Mouse (Mus musculus): ENCODE data around the gene Nt5c. TPM values are rescaled to one million over a fixed set of nuclear protein-coding genes. Genes with fewer than 3 reads are reported as not detected.
A peak's percentile ranks its signal among the peaks of the same experiment; 100 is the strongest.

The Nt5c gene
- polyA plus RNA-seq, 1 experiment = 109 TPM

- TF ChIP-seq MYOD1 (IDR thresholded peaks at IDR 0.05; ENCODE audit: control insufficient read depth, insufficient read length, low read depth) (no peak), CTCF (IDR thresholded peaks at IDR 0.05; ENCODE audit: control insufficient read depth, insufficient read depth, insufficient read length) (peak; percentile 88), MYOG (IDR thresholded peaks at IDR 0.05; ENCODE audit: control insufficient read depth, extremely low read depth, insufficient read length) (no peak)
- H3K79me3 ChIP-seq (ENCODE audit: low read depth) = peaks cover 2% of the 10 kb centered on the region
- H3K79me2 ChIP-seq (ENCODE audit: control insufficient read depth, insufficient read depth) = peaks cover 22% of the 10 kb centered on the region
- no peak overlapping the region for H3K4me3 ChIP-seq (ENCODE audit: insufficient read depth, poor library complexity, severe bottlenecking)
- no peaks in the 10 kb centered on the region for H3K27me3 ChIP-seq (ENCODE audit: control insufficient read depth, insufficient read depth, insufficient read length)
- H3K36me3 ChIP-seq (ENCODE audit: control insufficient read depth, insufficient read depth) = no peaks in the 10 kb centered on the region
- no peak overlapping the region for H3ac ChIP-seq (ENCODE audit: control insufficient read depth, insufficient read length, low read depth)
These were observed 17.9 kb downstream of the Nt5c start for GRCm38 (mm10) chr11:115473626-115474275.

DNA sequence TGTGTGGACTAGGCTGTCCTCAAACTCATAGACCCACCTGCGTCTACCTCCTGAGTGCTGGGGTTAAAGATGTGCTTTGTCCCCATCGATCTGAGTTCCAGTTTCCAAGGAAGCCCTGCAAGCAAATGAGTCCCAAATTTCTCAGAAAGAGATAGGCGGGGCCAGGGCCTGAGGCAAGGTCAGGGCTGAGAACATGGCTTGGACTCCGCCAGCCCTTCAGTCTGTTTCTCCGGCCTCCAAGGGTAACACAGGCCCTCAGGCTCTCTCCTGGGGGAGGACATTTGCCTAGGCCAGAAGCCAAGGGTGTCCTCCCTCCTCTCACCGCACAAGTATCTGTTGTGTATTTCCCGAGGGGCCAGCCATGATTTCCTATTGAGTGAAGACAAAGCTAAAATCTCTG, 19.5 kb downstream of the Nt5c start:
- no peak overlapping the region for H3ac ChIP-seq (ENCODE audit: control insufficient read depth, insufficient read length, low read depth)

GRCm38 (mm10) chr11:115467217-115467618, 24.4 kb downstream of the Nt5c start:
- Histone ChIP-seq H3ac (ENCODE audit: control insufficient read depth, insufficient read length, low read depth) (no peak overlapping the region), H3K4me3 (ENCODE audit: insufficient read depth, poor library complexity, severe bottlenecking) (no peak overlapping the region), H3K79me3 (ENCODE audit: low read depth) (no peaks in the 10 kb centered on the region)

More for the DNA sequence above, 19.5 kb downstream of the Nt5c start:
- TF ChIP-seq MYOG (IDR thresholded peaks at IDR 0.05; ENCODE audit: control insufficient read depth, extremely low read depth, insufficient read length) (no peak), MAX (IDR thresholded peaks at IDR 0.05) (no peak), CEBPB (IDR thresholded peaks at IDR 0.05; ENCODE audit: low read depth) (no peak), FOSL1 (IDR thresholded peaks at IDR 0.05; ENCODE audit: insufficient read depth, low read length, poor library complexity, severe bottlenecking) (no peak), CTCF (IDR thresholded peaks at IDR 0.05; ENCODE audit: control insufficient read depth, insufficient read depth, insufficient read length) (no peak)
- H3K36me3 ChIP-seq (ENCODE audit: control insufficient read depth, insufficient read depth) = no peaks in the 10 kb centered on the region
- H3K27me3 ChIP-seq (ENCODE audit: control insufficient read depth, insufficient read depth, insufficient read length) = no peaks in the 10 kb centered on the region
- H3K79me3 ChIP-seq (ENCODE audit: low read depth) = no peaks in the 10 kb centered on the region
- H3K4me3 ChIP-seq (ENCODE audit: insufficient read depth, poor library complexity, severe bottlenecking) = no peak overlapping the region
- H3K79me2 ChIP-seq (ENCODE audit: control insufficient read depth, insufficient read depth) = peaks cover 17% of the 10 kb centered on the region

DNA sequence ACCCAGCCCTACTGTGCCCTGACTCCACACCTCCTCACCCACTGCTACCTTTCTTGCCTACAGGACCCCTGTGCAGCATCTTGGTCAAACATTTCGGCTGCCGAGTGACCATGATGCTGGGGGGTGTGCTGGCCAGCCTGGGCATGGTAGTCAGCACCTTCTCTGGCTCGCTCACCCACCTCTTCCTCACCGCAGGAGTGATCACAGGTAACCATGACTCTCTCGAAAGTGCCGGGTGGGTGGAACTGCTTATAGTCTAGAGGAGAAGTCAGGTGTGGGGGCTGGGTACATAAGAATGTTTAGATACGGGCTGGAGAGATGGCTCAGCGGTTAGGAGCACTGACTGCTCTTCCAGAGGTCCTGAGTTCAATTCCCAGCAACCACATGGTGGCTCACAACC, 26.8 kb downstream of the Nt5c start:
- Histone ChIP-seq H3ac (ENCODE audit: control insufficient read depth, insufficient read length, low read depth) (no peak overlapping the region), H3K4me3 (ENCODE audit: insufficient read depth, poor library complexity, severe bottlenecking) (no peak overlapping the region), H3K79me3 (ENCODE audit: low read depth) (no peaks in the 10 kb centered on the region), H3K79me2 (ENCODE audit: control insufficient read depth, insufficient read depth) (no peaks in the 10 kb centered on the region), H3K36me3 (ENCODE audit: control insufficient read depth, insufficient read depth) (no peaks in the 10 kb centered on the region), H3K27me3 (ENCODE audit: control insufficient read depth, insufficient read depth, insufficient read length) (peaks cover 17% of the 10 kb centered on the region)
- no peak for TF ChIP-seq CEBPB (IDR thresholded peaks at IDR 0.05; ENCODE audit: low read depth)

More at GRCm38 (mm10) chr11:115467217-115467618, 24.4 kb downstream of the Nt5c start:
- no peaks in the 10 kb centered on the region for H3K36me3 ChIP-seq (ENCODE audit: control insufficient read depth, insufficient read depth)
- no peaks in the 10 kb centered on the region for H3K79me2 ChIP-seq (ENCODE audit: control insufficient read depth, insufficient read depth)
- TF ChIP-seq MYOG (IDR thresholded peaks at IDR 0.05; ENCODE audit: control insufficient read depth, extremely low read depth, insufficient read length) (no peak), CEBPB (IDR thresholded peaks at IDR 0.05; ENCODE audit: low read depth) (no peak), MYOD1 (IDR thresholded peaks at IDR 0.05; ENCODE audit: control insufficient read depth, insufficient read length, low read depth) (no peak), FOSL1 (IDR thresholded peaks at IDR 0.05; ENCODE audit: insufficient read depth, low read length, poor library complexity, severe bottlenecking) (no peak), MAX (IDR thresholded peaks at IDR 0.05) (no peak), USF1 (IDR thresholded peaks at IDR 0.05; ENCODE audit: low read depth) (no peak), CTCF (IDR thresholded peaks at IDR 0.05; ENCODE audit: control insufficient read depth, insufficient read depth, insufficient read length) (no peak)
- peaks cover 13% of the 10 kb centered on the region for H3K27me3 ChIP-seq (ENCODE audit: control insufficient read depth, insufficient read depth, insufficient read length)

GRCm38 (mm10) chr11:115463397-115463796, 28.3 kb downstream of the Nt5c start:
- no peaks in the 10 kb centered on the region for H3K79me2 ChIP-seq (ENCODE audit: control insufficient read depth, insufficient read depth)
- H3K27me3 ChIP-seq (ENCODE audit: control insufficient read depth, insufficient read depth, insufficient read length) = peaks cover 22% of the 10 kb centered on the region
- no peaks in the 10 kb centered on the region for H3K79me3 ChIP-seq (ENCODE audit: low read depth)
- TF ChIP-seq CTCF (IDR thresholded peaks at IDR 0.05; ENCODE audit: control insufficient read depth, insufficient read depth, insufficient read length) = no peak
- TF ChIP-seq CEBPB (IDR thresholded peaks at IDR 0.05; ENCODE audit: low read depth) = no peak
- no peak overlapping the region for H3K4me3 ChIP-seq (ENCODE audit: insufficient read depth, poor library complexity, severe bottlenecking)
- no peaks in the 10 kb centered on the region for H3K36me3 ChIP-seq (ENCODE audit: control insufficient read depth, insufficient read depth)
- no peak overlapping the region for H3ac ChIP-seq (ENCODE audit: control insufficient read depth, insufficient read length, low read depth)

DNA sequence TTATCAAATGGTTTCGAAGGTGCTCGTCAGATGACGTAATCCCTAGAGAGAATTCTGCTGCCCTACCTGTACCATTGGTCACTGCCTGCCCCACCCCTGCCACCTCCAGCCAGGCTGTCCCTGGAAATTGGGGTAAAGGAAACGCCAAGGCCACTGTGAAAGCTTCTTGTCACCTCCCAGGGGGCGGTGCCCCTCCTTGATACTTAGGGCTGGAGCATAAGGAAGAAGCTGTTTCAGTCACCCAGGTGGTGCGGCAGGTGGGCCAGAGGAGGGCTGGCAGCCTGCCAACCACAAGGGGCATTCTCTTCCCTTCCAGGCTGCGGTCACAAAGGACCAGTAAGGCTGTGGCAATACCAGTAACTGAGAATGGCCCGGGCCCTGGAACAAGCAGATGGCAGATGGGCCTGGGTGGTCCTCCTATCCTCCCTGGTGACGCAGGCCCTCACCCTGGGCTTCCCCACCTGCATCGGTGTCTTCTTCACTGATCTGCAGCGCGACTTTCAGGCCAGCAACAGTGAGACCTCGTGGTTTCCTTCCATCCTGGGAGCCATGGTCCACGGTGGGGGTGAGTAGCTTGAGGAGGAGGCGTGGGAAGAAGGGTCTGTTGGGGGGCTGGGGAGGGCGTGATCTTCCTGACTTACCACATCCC, 29.3 kb downstream of the Nt5c start, which contains the start of gene Slc16a5:
Slc16a5 (plus strand) TSS at position 232 of the 649 bp plus-strand sequence.
- Histone ChIP-seq H3K79me3 (ENCODE audit: low read depth) (no peaks in the 10 kb centered on the region), H3ac (ENCODE audit: control insufficient read depth, insufficient read length, low read depth) (no peak within 1 kb of the TSS), H3K36me3 (ENCODE audit: control insufficient read depth, insufficient read depth) (no peaks in the 10 kb centered on the region), H3K4me3 (ENCODE audit: insufficient read depth, poor library complexity, severe bottlenecking) (no peak within 1 kb of the TSS), H3K79me2 (ENCODE audit: control insufficient read depth, insufficient read depth) (no peaks in the 10 kb centered on the region), H3K27me3 (ENCODE audit: control insufficient read depth, insufficient read depth, insufficient read length) (peaks cover 26% of the 10 kb centered on the region)
- no peak for TF ChIP-seq MAX (IDR thresholded peaks at IDR 0.05)
- TF ChIP-seq FOSL1 (IDR thresholded peaks at IDR 0.05; ENCODE audit: insufficient read depth, low read length, poor library complexity, severe bottlenecking) = no peak
- TF ChIP-seq MYOD1 (IDR thresholded peaks at IDR 0.05; ENCODE audit: control insufficient read depth, insufficient read length, low read depth) = no peak
- no peak for TF ChIP-seq CEBPB (IDR thresholded peaks at IDR 0.05; ENCODE audit: low read depth)
- TF ChIP-seq USF1 (IDR thresholded peaks at IDR 0.05; ENCODE audit: low read depth) = no peak
- no peak for TF ChIP-seq MYOG (IDR thresholded peaks at IDR 0.05; ENCODE audit: control insufficient read depth, extremely low read depth, insufficient read length)
